10 mouse cellular contexts compared by ENCODE assay signal in genomic region chr9:21858084-21858483, GRCm38 (mm10). TPM values are rescaled to one million over a fixed set of nuclear protein-coding genes. Genes with fewer than 3 reads are reported as not detected.
A peak's percentile ranks its signal among the peaks of the same experiment; 100 is the strongest.
DNase-seq lines count a peak whose midpoint lies in the region; ATAC-seq lines count a peak whose summit lies in the region.
"Had no signal": no experiment of that assay in that cellular context is flagged by ENCODE, and none has a peak within 500 bp of the region (broad histone marks: within the 10 kb centered on the region; RNA-seq: fewer than 3 reads in every experiment).

No protein-coding gene starts in this region.

- DNase-seq in gastrocnemius, adult 18-20 months (ENCODE audit: low spot score), result peak; percentile 24
- DNase-seq in gastrocnemius, postnatal 10 days, result no peak
- DNase-seq in kidney, postnatal 36 days, result peak; percentile 84 to 91
- peak; percentile 84 for DNase-seq in lung, postnatal 25 days (ENCODE audit: low spot score)
- no peak for DNase-seq in cerebellum, postnatal 36 days
- no peak for DNase-seq in cerebellum, postnatal 10 days
- no peak for DNase-seq in layer of hippocampus, postnatal 25 days (ENCODE audit: extremely low spot score in 1 of 2, low spot score in 1 of 2)

- no peaks in the 10 kb centered on the region for H3K36me3 ChIP-seq in heart, embryonic 14.5 days (ENCODE audit: control insufficient read depth, insufficient read depth, low read length)
- H3K36me3 ChIP-seq: embryonic facial prominence, embryonic 15.5 days had no signal

- WGBS in heart, embryonic 14.5 days, result 57% methylated on average over 6 of the region's 6 CpGs

- no peak overlapping the region for H3K9ac ChIP-seq in heart, embryonic 14.5 days (ENCODE audit: low read length)
- H3K9ac ChIP-seq: embryonic facial prominence, embryonic 15.5 days had no signal

- H3K9me3 ChIP-seq in heart, embryonic 14.5 days (ENCODE audit: control insufficient read depth, low read length), result peaks cover 6% of the 10 kb centered on the region
- H3K9me3 ChIP-seq: embryonic facial prominence, embryonic 15.5 days had no signal

- no peaks in the 10 kb centered on the region for H3K27me3 ChIP-seq in heart, embryonic 14.5 days (ENCODE audit: control insufficient read depth, insufficient read depth, low read length)
- H3K27me3 ChIP-seq: embryonic facial prominence, embryonic 15.5 days had no signal

- H3K4me3 ChIP-seq in heart, embryonic 14.5 days (ENCODE audit: control insufficient read depth in 1 of 2, insufficient read depth in 1 of 2, low read depth in 1 of 2, low read length in 2 of 2), result no peak overlapping the region
- H3K4me3 ChIP-seq: embryonic facial prominence, embryonic 15.5 days; myocyte had no signal

- peak overlapping the region; percentile 76 to 83; a peak in 3 of 4 replicates for H3K27ac ChIP-seq in heart, embryonic 14.5 days (replicated peaks in 1 of 2; ENCODE audit: control insufficient read depth in 1 of 2, insufficient read depth in 1 of 2, low read depth in 2 of 2, low read length in 2 of 2)
- H3K27ac ChIP-seq: embryonic facial prominence, embryonic 15.5 days had no signal

- peaks cover 0 to 3% of the 10 kb centered on the region in 2 experiments; a peak in 1 of 4 replicates for H3K4me1 ChIP-seq in heart, embryonic 14.5 days (ENCODE audit: control insufficient read depth in 2 of 2, insufficient read depth in 2 of 2, low read length in 2 of 2)
- H3K4me1 ChIP-seq: embryonic facial prominence, embryonic 15.5 days had no signal

- H3K4me2 ChIP-seq in heart, embryonic 14.5 days (ENCODE audit: low read length), result no peak overlapping the region
- H3K4me2 ChIP-seq: embryonic facial prominence, embryonic 15.5 days had no signal

- peak; percentile 90 for ATAC-seq in heart, embryonic 14.5 days (ENCODE audit: insufficient number of reproducible peaks, insufficient read depth, low FRiP score, low read depth)

RNA-seq across cellular contexts. Expression of gene Dock6, which starts 5.6 kb away (rescaled TPM):
- 1 to 10 TPM; 7.4 to 8.7 TPM for total RNA-seq in gastrocnemius, adult 18-20 months (2021)
- total RNA-seq in gastrocnemius, postnatal 10 days (2021), result 10 to 100 TPM; 26.9 to 32.9 TPM
- 42.4 and 44.5 TPM in 2 replicates for polyA plus RNA-seq in heart, embryonic 14.5 days (2014; fragmentation: Nextera tagmentation; extraction: Ambion mirVana)
- 10 to 100 TPM; 13.1 to 18.4 TPM for total RNA-seq in layer of hippocampus, postnatal 25 days (2021)

RNA-seq across cellular contexts. Expression of gene Angptl8, which starts 22.8 kb away (rescaled TPM):
- total RNA-seq in gastrocnemius, adult 18-20 months (2021), result under 1 TPM in 1 of 2 experiments, not detected in 1; 0.26 TPM
- under 1 TPM in 1 of 2 experiments, not detected in 1; 0.43 TPM for total RNA-seq in gastrocnemius, postnatal 10 days (2021)
- 1.4 and 1.6 TPM in 2 replicates for polyA plus RNA-seq in heart, embryonic 14.5 days (2014; fragmentation: Nextera tagmentation; extraction: Ambion mirVana)
- not detected for total RNA-seq in layer of hippocampus, postnatal 25 days (2021)
- polyA plus RNA-seq: myocyte had no signal

RNA-seq across cellular contexts. Expression of gene Kank2, which starts 59.5 kb away (rescaled TPM):
- total RNA-seq in gastrocnemius, adult 18-20 months (2021), result 10 to 100 TPM; 12.6 to 14.3 TPM
- 10 to 100 TPM; 27.4 to 31.6 TPM for total RNA-seq in gastrocnemius, postnatal 10 days (2021)
- polyA plus RNA-seq in heart, embryonic 14.5 days (2014; fragmentation: Nextera tagmentation; extraction: Ambion mirVana), result 11.1 and 11.6 TPM in 2 replicates
- total RNA-seq in layer of hippocampus, postnatal 25 days (2021), result 1 to 10 TPM; 6.3 to 7.4 TPM

RNA-seq across cellular contexts. Expression of gene Rab3d, which starts 59.9 kb away (rescaled TPM):
- 1 to 10 TPM; 1.9 to 4.3 TPM for total RNA-seq in gastrocnemius, adult 18-20 months (2021)
- 1 to 10 TPM; 5.4 to 6.2 TPM for total RNA-seq in gastrocnemius, postnatal 10 days (2021)
- polyA plus RNA-seq in heart, embryonic 14.5 days (2014; fragmentation: Nextera tagmentation; extraction: Ambion mirVana), result 7.8 and 9.0 TPM in 2 replicates
- total RNA-seq in layer of hippocampus, postnatal 25 days (2021), result 10 to 100 TPM; 19.5 to 24.0 TPM

Comparison
In these comparisons a context has a peak if more than half of its experiments do, and no peak if none do; other contexts are left out.
1. DNase-seq: peak in gastrocnemius, adult 18-20 months (single experiment), kidney, postnatal 36 days (2 of 2) and lung, postnatal 25 days (single experiment); none in gastrocnemius, postnatal 10 days (single experiment), cerebellum, postnatal 36 days (0 of 2), cerebellum, postnatal 10 days (0 of 2) and layer of hippocampus, postnatal 25 days (0 of 2).